Mouse (Mus musculus) liver, embryonic 11.5 days (tissue): Measurements from ENCODE around the gene Gm29094. TPM values are rescaled to one million over a fixed set of nuclear protein-coding genes. Genes with fewer than 3 reads are reported as not detected.
"Not testable (repeated sequence)": the region's sequence is repeated elsewhere in the genome, so short reads cannot be mapped to it uniquely, and the experiment has no call there.

ENCODE experiments used
- ATAC-seq: fragments of 200-750 bp; cut with Nextera tagmentation; replicated peaks from 2 replicates; pipeline ENCODE4 v1.8.0; 2017; ENCODE audit warnings: moderate number of reproducible peaks, mild to moderate bottlenecking, moderate TSS enrichment, moderate library complexity; ENCODE audit not compliant: low FRiP score
- DNase-seq: peaks from one replicate; pipeline ENCODE4 v3.0.0-alpha.2; 2017; ENCODE audit warnings: low spot score
- H3K27ac ChIP-seq: fragments of 300-500 bp; sonication (generic); 2 replicates; pipeline ENCODE4 v1.5.1; 2014; ENCODE audit warnings: mild to moderate bottlenecking, low read depth, low read length, control low read depth
- H3K27me3 ChIP-seq: fragments of 300-500 bp; sonication (generic); replicated peaks from 2 replicates; pipeline ENCODE4 v1.6.1; 2014; ENCODE audit warnings: low read length, mixed read lengths; ENCODE audit not compliant: control insufficient read depth, insufficient read depth
- H3K36me3 ChIP-seq: fragments of 300-500 bp; sonication (generic); 2 replicates; pipeline ENCODE4 v1.6.1; 2014; ENCODE audit warnings: mild to moderate bottlenecking, low read length, moderate library complexity, mixed read lengths; ENCODE audit not compliant: control insufficient read depth, insufficient read depth
- H3K4me1 ChIP-seq: fragments of 300-500 bp; sonication (generic); replicated peaks from 2 replicates; pipeline ENCODE4 v1.6.1; 2014; ENCODE audit warnings: low read length, mixed read lengths; ENCODE audit not compliant: control insufficient read depth, insufficient read depth
- H3K4me2 ChIP-seq: fragments of 300-500 bp; sonication (generic); 2 replicates; pipeline ENCODE4 v1.6.1; 2014; ENCODE audit warnings: mild to moderate bottlenecking, control low read depth, moderate library complexity
- H3K4me3 ChIP-seq: fragments of 300-500 bp; sonication (generic); 2 replicates; pipeline ENCODE4 v1.5.1; 2014; ENCODE audit warnings: low read depth, low read length, control low read depth
- H3K9ac ChIP-seq: fragments of 300-500 bp; sonication (generic); 2 replicates; pipeline ENCODE4 v1.6.1; 2014; ENCODE audit warnings: low read depth, low read length, control low read depth
- H3K9me3 ChIP-seq: fragments of 300-500 bp; sonication (generic); 2 replicates; pipeline ENCODE4 v1.6.1; 2016; ENCODE audit warnings: low read length, inconsistent platforms, mixed read lengths; ENCODE audit not compliant: control insufficient read depth
- WGBS: fragments of 180-500 bp; shearing (Covaris S2); extraction: QIAGEN DNeasy Blood & Tissue Kit; methylation state at CpG from one replicate; pipeline ENCODE4 v1.1.7; 2014; 5-methylcytosine and 5-hydroxymethylcytosine counted together
- polyA plus RNA-seq: library from polyadenylated mRNA; unstranded; fragments of >200 nt; fragmentation: Nextera tagmentation; extraction: Ambion mirVana; gene quantifications from 2 replicates; pipeline ENCODE4 v1.2.1, GENCODE M21; 2014

Gm29094 gene
- polyA plus RNA-seq, 1 experiment from 2014 or later: not detected

GRCm38 (mm10) chr9:89208939-89209338 is 9.8 kb downstream of the Gm29094 start:
- DNase-seq, H3K4me2 ChIP-seq, H3K4me3 ChIP-seq, ATAC-seq, H3K27ac ChIP-seq, H3K36me3 ChIP-seq, H3K9me3 ChIP-seq, H3K4me1 ChIP-seq, H3K27me3 ChIP-seq, H3K9ac ChIP-seq: not testable (repeated sequence)
- 61% methylated on average over 1 of the region's 1 CpGs for WGBS

DNA sequence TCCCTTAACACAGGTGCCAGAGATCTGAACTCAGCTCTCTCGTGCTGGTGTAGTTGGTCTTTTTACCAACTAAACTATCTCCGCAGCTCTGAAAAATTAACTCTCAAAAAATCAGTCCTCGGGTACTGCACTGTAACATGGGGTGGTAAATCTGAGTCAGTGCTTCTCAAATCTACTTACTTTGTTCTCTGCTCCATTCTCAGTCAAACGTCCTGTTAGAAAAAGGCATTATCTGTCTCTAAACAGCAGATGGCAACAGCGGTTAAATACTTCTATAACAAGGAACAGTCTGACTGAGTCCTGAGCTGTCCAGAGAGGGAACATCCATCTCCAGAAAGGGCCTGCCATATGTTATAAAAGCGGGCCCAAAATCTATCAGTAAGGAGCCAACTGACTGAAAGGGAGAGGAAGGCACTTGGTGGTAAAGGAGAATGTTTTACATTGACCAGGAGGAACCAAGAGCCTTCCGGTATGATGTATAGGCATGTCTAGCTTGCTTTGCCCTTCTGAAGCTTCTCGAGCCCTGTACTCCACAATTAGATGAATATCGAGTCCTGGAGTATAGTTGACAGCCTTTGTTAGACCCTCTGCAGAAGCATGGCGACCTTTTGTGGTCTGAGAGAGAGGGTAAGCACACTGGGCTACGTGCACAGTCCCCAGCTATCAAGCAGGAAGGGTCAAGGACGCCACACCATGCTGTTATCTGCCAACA is 11.3 kb downstream of the Gm29094 start, which contains the start of gene Mthfs:
TSS of gene Mthfs (plus strand) at position 324 of the 712 bp plus-strand sequence.
- H3K27me3 ChIP-seq, H3K9ac ChIP-seq: not testable (repeated sequence)
- peak; percentile 37 for ATAC-seq

DNA sequence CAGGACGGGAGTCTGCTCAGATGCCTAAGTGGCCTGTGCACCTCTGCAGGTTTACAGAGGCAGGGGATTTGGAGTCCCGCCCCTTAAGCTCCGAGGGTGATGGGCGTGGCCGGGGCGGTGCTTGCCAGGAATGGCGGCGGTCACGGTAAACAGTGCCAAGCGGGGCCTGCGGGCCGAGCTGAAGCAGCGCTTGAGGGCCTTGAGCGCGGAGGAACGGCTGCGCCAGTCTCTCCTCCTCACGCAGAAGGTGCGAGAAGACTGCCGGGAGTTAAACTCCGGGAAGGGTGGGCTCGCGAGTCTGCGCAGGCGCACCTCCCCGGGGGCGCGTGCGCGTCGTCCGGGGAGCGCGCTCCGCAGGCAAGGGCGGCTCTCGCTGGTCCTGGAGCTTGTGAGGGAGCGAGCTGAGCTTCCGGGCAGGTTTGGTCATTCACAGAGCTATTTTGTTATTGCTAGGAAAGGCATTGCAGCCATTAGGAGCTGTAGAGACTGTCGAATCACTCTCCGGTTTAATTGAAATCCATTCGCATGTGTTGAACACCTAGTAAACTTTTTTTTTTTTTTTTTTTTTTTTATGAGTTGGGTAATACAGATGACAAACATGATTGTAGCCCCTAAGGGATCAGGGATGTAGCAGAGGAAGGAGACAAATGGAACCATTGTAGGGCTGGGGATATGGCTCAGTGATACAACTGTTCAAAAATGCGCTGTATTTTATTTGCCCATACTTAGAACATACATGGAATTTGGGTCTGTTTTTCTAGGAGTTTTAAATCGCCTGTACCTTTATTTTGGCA is 12.1 kb downstream of the Gm29094 start:
- DNase-seq, H3K9ac ChIP-seq, H3K27ac ChIP-seq, H3K27me3 ChIP-seq, H3K9me3 ChIP-seq, H3K4me1 ChIP-seq, H3K36me3 ChIP-seq: not testable (repeated sequence)
- ATAC-seq: peak; percentile 94
- Histone ChIP-seq H3K4me3 (peak overlapping the region; percentile 39), H3K4me2 (peak overlapping the region; percentile 49)
- 8% methylated on average over 7 of the region's 44 CpGs for WGBS

More for the DNA sequence above, 11.3 kb downstream of the Gm29094 start, which contains the start of gene Mthfs:
- Histone ChIP-seq H3K4me3 (peak within 1 kb of the TSS; percentile 39), H3K4me2 (peak within 1 kb of the TSS; percentile 49)
- not testable (repeated sequence) for H3K36me3 ChIP-seq, H3K9me3 ChIP-seq, H3K27ac ChIP-seq, H3K4me1 ChIP-seq, DNase-seq
- WGBS: 29% methylated on average over 9 of the region's 12 CpGs

DNA sequence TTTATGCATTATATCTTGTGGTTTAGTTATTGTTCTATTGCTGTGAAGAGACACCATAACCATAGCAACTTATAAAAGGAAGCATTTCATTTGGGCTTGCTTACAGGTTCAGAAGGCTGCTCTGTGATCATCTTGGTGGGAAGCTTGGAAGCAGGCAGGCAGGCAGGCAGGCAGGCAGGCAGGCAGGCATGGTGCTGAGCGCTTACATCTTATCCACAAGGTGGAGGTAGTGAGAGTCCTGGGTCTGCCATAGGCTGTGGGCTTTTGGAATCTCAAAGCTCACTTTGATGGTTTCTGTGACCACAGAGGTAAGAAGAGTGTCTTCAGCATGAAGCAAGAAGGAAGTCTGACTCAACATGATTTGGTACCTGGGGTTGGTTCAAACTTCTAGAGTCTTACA is 13.2 kb downstream of the Gm29094 start:
- 50% methylated on average over 1 of the region's 1 CpGs for WGBS
- not testable (repeated sequence) for H3K27me3 ChIP-seq, H3K9me3 ChIP-seq, H3K4me3 ChIP-seq, H3K9ac ChIP-seq, H3K27ac ChIP-seq, H3K4me2 ChIP-seq, H3K36me3 ChIP-seq, H3K4me1 ChIP-seq, DNase-seq
- peak; percentile 35; the same call in 1 of the 2 replicates for ATAC-seq

DNA sequence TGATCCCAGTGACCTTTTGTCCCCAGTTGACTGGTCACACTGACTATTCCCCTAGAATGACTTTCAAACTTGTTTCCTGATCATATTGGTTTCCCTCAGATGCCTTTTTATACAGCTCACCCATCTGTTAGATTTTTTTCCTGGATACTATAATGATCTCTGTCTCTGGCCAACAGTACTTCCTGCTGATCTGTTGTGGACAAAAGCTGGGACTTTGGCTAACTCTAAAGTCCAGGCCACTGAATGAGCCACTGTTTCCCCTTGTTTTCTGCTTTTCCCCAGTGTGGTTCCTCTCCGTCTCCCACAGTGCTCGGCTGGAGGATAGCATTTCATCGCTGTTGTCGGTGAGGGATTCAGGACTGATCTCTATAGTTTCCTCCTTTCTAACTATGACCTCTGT is 19.0 kb downstream of the Gm29094 start:
- not testable (repeated sequence) for H3K27ac ChIP-seq, H3K4me1 ChIP-seq, DNase-seq, H3K36me3 ChIP-seq, H3K9me3 ChIP-seq, ATAC-seq, H3K4me2 ChIP-seq, H3K9ac ChIP-seq, H3K4me3 ChIP-seq, H3K27me3 ChIP-seq
- WGBS: 88% methylated on average over 4 of the region's 4 CpGs

DNA sequence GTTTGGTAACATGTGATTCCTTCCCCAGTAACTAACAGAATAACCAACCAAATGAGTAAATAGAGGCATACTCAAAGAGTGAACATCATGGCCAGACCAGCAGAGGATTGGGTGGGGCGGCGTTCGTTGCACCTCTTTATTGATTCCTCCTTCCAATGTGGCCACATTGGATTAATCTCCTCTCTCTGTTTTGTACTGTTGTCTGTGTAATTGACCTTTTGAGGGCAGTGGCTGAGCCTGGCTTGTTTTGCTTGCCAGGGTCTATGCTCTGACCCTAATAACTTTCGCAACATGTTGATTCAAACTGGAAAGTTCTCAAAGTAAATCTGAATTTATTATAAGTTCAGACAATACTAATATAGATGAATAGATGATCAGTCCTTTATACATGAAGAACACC is 20.5 kb downstream of the Gm29094 start:
- H3K36me3 ChIP-seq, H3K9me3 ChIP-seq, H3K9ac ChIP-seq, H3K4me3 ChIP-seq, H3K4me1 ChIP-seq, H3K27ac ChIP-seq, H3K27me3 ChIP-seq, ATAC-seq, H3K4me2 ChIP-seq, DNase-seq: not testable (repeated sequence)
- WGBS: 85% methylated on average over 3 of the region's 4 CpGs

GRCm38 (mm10) chr9:89220704-89221287 is 21.6 kb downstream of the Gm29094 start:
- not testable (repeated sequence) for ATAC-seq, H3K4me1 ChIP-seq, H3K27ac ChIP-seq, H3K4me2 ChIP-seq, DNase-seq, H3K9me3 ChIP-seq, H3K4me3 ChIP-seq, H3K27me3 ChIP-seq, H3K36me3 ChIP-seq, H3K9ac ChIP-seq
- 86% methylated on average over 6 of the region's 6 CpGs for whole genome bisulfite sequencing

GRCm38 (mm10) chr9:89226071-89226470 is 26.9 kb downstream of the Gm29094 start:
- no peak overlapping the region for H3K4me2 ChIP-seq
- no peak overlapping the region for H3K27ac ChIP-seq
- H3K36me3 ChIP-seq: no peaks in the 10 kb centered on the region
- H3K4me3 ChIP-seq: no peak overlapping the region
- H3K27me3 ChIP-seq: no peaks in the 10 kb centered on the region
- 66% methylated on average over 4 of the region's 4 CpGs for WGBS
- DNase-seq (no peak), ATAC-seq (no peak)
- no peaks in the 10 kb centered on the region for H3K9me3 ChIP-seq
- H3K4me1 ChIP-seq: no peaks in the 10 kb centered on the region
- H3K9ac ChIP-seq: no peak overlapping the region
